Mouse (Mus musculus) embryonic facial prominence, embryonic 11.5 days (tissue): ENCODE data around the gene Tmem211. TPM values are rescaled to one million over a fixed set of nuclear protein-coding genes. Genes with fewer than 3 reads are reported as not detected.

Experiments
- ATAC-seq: fragments of 200-750 bp; cut with Nextera tagmentation; replicated peaks from 2 replicates; pipeline ENCODE4 v1.8.0; 2017; ENCODE audit warnings: low read depth; ENCODE audit not compliant: insufficient number of reproducible peaks, low FRiP score, low TSS enrichment
- DNase-seq: peaks from one replicate; pipeline ENCODE4 v3.0.0-alpha.2; 2015; ENCODE audit warnings: low spot score
- H3K27ac ChIP-seq: fragments of 300-500 bp; sonication (generic); replicated peaks from 2 replicates; pipeline ENCODE4 v1.5.1; 2014; ENCODE audit warnings: mild to moderate bottlenecking, low read depth, low read length, control low read depth
- H3K27me3 ChIP-seq: fragments of 300-500 bp; sonication (generic); 2 replicates; pipeline ENCODE4 v1.6.1; 2014; ENCODE audit warnings: mild to moderate bottlenecking, low read length, moderate library complexity, mixed read lengths; ENCODE audit not compliant: control insufficient read depth, insufficient read depth
- H3K36me3 ChIP-seq: fragments of 300-500 bp; sonication (generic); replicated peaks from 2 replicates; pipeline ENCODE4 v1.6.1; 2014; ENCODE audit warnings: low read depth, mild to moderate bottlenecking, low read length, moderate library complexity, mixed read lengths; ENCODE audit not compliant: control insufficient read depth, insufficient read depth
- H3K4me1 ChIP-seq: fragments of 300-500 bp; sonication (generic); 2 replicates; pipeline ENCODE4 v1.6.1; 2014; ENCODE audit warnings: low read length, mixed read lengths; ENCODE audit not compliant: control insufficient read depth, insufficient read depth
- H3K4me2 ChIP-seq: fragments of 300-500 bp; sonication (generic); 2 replicates; pipeline ENCODE4 v1.6.1; 2014; ENCODE audit warnings: low read depth, mild to moderate bottlenecking, control low read depth, low read length, moderate library complexity
- H3K4me3 ChIP-seq: fragments of 300-500 bp; sonication (generic); 2 replicates; pipeline ENCODE4 v1.5.1; 2014; ENCODE audit warnings: low read depth, low read length, control low read depth
- H3K9ac ChIP-seq: fragments of 300-500 bp; sonication (generic); replicated peaks from 2 replicates; pipeline ENCODE4 v1.6.1; 2014; ENCODE audit warnings: mild to moderate bottlenecking, control low read depth, low read length
- H3K9me3 ChIP-seq: fragments of 300-500 bp; sonication (generic); replicated peaks from 2 replicates; pipeline ENCODE4 v1.6.1; 2016; ENCODE audit warnings: mild to moderate bottlenecking, low read length, inconsistent platforms, mixed read lengths; ENCODE audit not compliant: control insufficient read depth
- WGBS: fragments of 180-500 bp; shearing (Covaris S2); extraction: QIAGEN DNeasy Blood & Tissue Kit; methylation state at CpG from one replicate; pipeline ENCODE4 v1.1.7; 2014; 5-methylcytosine and 5-hydroxymethylcytosine counted together
- polyA plus RNA-seq: library from polyadenylated mRNA; unstranded; fragments of >200 nt; fragmentation: Nextera tagmentation; extraction: Ambion mirVana; gene quantifications from 2 replicates; pipeline ENCODE4 v1.2.1, GENCODE M21; 2014

The Tmem211 gene
- polyA plus RNA-seq, 1 experiment from 2014 or later = 0.70 TPM

DNA sequence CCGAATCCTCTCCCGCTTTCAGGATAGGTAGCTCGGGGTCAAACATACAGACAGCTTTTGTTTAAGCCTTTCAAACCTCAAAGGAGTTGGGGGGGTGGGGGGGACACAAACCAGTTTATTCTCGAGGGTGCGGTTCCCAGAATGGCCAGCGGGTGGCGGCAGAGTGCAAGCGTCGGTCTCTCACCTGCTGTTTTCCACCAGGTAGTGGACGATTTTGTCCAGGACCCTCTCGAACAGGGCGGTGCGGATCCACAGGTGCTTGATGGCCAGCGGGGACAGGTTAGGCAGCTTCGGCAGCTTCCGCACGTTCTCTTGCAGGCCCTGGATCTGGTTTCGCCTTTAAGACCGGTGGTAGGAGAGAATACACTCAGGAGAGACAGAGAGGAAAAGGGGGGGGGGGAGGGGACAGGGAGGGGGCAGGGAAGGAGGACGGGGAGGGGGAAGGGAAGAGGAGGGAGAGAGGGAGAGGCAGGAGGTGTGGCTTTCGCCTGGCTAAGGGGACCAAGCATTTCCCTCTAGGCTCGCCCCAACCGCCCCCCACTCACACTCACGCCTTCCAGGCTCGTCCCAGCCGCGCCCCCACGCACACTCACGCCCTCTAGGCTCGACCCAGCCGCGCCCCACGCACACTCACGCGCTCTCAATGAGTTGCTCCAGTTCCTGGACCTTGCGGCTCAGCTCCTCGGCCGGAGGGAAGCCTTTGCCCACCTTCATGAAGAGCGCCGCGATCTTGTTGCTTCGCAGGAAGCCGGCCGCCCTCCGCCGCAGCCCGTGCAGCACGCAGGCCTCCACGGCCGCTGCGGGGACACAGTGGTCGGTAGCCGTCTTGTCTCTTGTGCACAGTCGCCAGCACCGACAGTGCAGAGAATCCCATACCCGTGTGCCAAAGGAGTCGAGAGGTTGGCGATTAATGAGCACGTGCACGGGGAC, 60.1 kb downstream of the Tmem211 start:
- H3K36me3 ChIP-seq = no peaks in the 10 kb centered on the region
- no peaks in the 10 kb centered on the region for H3K4me1 ChIP-seq
- H3K27me3 ChIP-seq = peaks cover 17% of the 10 kb centered on the region
- H3K4me2 ChIP-seq = peak overlapping the region; percentile 32
- no peak overlapping the region for H3K4me3 ChIP-seq
- 4% methylated on average over 59 of the region's 60 CpGs for WGBS
- H3K9me3 ChIP-seq = no peaks in the 10 kb centered on the region
- H3K27ac ChIP-seq = no peak overlapping the region
- DNase-seq (peak; percentile 68), ATAC-seq (no peak)
- no peak overlapping the region for H3K9ac ChIP-seq

DNA sequence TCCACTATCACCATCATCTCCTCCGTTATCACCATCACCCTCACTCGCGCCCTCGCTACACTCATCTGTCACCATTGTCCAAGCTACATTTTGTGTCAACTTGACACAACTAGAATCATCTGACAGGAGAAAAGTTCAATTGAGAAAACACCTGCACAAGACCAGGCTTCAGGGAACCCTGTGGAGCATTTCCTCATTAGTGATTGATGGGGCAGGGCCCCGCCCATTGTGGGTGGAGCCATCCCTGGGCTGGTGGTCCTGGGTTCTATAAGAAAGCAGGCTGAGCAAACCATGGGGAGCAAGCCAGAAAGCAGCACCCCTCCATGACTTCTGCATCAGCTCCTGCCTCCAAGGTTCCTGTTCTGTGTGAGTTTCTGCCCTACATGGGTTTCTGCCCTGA, 61.1 kb downstream of the Tmem211 start:
- H3K4me2 ChIP-seq = no peak overlapping the region
- no peak overlapping the region for H3K9ac ChIP-seq
- no peaks in the 10 kb centered on the region for H3K4me1 ChIP-seq
- no peak overlapping the region for H3K4me3 ChIP-seq
- H3K36me3 ChIP-seq = no peaks in the 10 kb centered on the region
- H3K27me3 ChIP-seq = peaks cover 17% of the 10 kb centered on the region
- H3K9me3 ChIP-seq = no peaks in the 10 kb centered on the region
- WGBS = 46% methylated on average over 5 of the region's 5 CpGs
- H3K27ac ChIP-seq = no peak overlapping the region
- no peak for ATAC-seq
- no peak for DNase-seq

DNA sequence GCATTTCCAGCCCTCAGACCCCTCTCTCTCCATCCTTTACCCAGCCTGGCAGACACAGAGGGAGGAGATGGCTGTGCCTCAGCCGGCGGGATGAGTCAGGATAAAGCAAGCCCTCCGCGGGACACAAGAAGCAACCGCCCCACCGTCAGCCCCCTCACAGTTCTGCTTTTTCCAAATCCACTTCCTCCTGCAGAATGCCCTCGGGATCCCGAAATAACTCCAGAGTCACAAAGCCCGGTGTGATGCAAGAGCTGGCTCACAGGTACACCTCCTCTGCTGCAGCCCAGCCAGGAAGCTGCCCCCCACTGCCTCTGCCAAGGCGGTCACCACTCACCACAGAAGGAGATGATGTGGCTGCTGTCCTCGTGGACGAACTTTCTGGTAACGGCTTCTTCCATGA, 61.8 kb downstream of the Tmem211 start:
- WGBS = 51% methylated on average over 13 of the region's 13 CpGs
- Histone ChIP-seq H3K4me2 (no peak overlapping the region), H3K9ac (no peak overlapping the region)

More for the DNA sequence above, 61.8 kb downstream of the Tmem211 start:
- no peak overlapping the region for H3K27ac ChIP-seq
- DNase-seq = no peak
- no peak overlapping the region for H3K4me3 ChIP-seq
- ATAC-seq = no peak
- H3K36me3 ChIP-seq = no peaks in the 10 kb centered on the region
- H3K4me1 ChIP-seq = no peaks in the 10 kb centered on the region
- H3K9me3 ChIP-seq = no peaks in the 10 kb centered on the region
- peaks cover 17% of the 10 kb centered on the region for H3K27me3 ChIP-seq

Other genes starting within 250 kb of the Tmem211 start
- gene Grk3, start 211.1 kb upstream of the Tmem211 start, polyA plus RNA-seq = 2.7 and 5.0 TPM in 2 replicates
- gene Crybb2, start 156.8 kb upstream of the Tmem211 start, polyA plus RNA-seq = not detected in 2 replicates
- gene Crybb3, start 145.3 kb upstream of the Tmem211 start, polyA plus RNA-seq = 4.0 and 20.8 TPM in 2 replicates
- gene 2900026A02Rik, start 5.7 kb upstream of the Tmem211 start, polyA plus RNA-seq = 1.4 and 1.7 TPM in 2 replicates
- 6.8 and 7.4 TPM in 2 replicates for gene Sgsm1, start 83.9 kb downstream of the Tmem211 start, polyA plus RNA-seq
- gene Aym1, start 130.4 kb downstream of the Tmem211 start, polyA plus RNA-seq = not detected in 2 replicates